Mouse (Mus musculus) urinary bladder, postnatal 10 days (tissue): ENCODE data around the gene Erich4.
A peak's percentile ranks its signal among the peaks of the same experiment; 100 is the strongest.

Source experiments
- DNase-seq: peaks from one replicate; pipeline ENCODE4 v3.0.0; 2022; ENCODE audit warnings: low spot score

Gene Erich4

GRCm38 (mm10) chr7:25615706-25616011 lies at the start of gene Erich4:
Erich4 (minus strand) TSS chr7:25615892.
- no peak for DNase-seq

DNA sequence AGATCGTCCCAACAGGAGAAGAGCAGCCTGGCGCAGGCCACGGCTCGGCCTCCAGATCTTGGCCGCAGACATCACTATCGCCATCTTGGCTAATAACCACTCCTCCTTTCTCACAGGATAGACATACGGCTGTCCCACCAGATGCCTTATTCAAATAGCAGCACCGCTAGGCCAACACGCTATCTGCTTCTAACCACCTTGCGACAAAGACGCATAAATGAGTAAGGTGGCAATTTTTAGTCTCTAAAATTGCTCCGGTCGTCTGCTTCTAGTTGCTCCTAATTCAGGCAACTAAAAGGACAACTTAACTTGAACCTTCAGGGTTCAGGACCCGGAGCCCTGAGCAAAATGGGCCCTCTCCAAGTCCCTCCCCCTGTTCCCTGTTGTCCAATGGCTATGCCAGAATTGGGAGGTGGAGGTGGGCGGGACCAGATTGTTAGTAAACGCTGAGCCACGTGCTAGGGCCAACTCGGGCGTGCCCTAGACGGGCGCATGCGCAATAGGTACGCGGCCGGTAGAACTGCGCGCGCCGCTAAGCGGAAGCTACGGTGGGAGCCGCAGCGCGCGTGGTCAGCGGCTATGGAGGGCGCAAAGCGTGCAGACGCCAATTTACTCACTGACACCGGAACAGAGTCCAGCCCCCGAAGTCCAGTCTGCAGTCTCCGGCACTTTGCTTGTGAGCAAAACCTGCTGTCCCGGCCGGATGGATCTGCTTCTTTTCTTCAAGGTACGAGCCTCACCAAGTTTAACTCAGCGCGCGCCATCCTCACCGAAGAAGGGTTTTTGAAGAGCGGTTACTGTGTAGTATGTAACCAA lies 43.2 kb upstream of the Erich4 start, which contains the start of the genes Bckdha and Exosc5:
TSS of gene Bckdha (minus strand) at position 325 of the 816 bp plus-strand sequence.
TSS of gene Exosc5 (plus strand) at position 508 of the 816 bp plus-strand sequence.
- peak; percentile 95 for DNase-seq

GRCm38 (mm10) chr7:25657785-25658184 lies 42.1 kb upstream of the Erich4 start:
- DNase-seq = no peak

DNA sequence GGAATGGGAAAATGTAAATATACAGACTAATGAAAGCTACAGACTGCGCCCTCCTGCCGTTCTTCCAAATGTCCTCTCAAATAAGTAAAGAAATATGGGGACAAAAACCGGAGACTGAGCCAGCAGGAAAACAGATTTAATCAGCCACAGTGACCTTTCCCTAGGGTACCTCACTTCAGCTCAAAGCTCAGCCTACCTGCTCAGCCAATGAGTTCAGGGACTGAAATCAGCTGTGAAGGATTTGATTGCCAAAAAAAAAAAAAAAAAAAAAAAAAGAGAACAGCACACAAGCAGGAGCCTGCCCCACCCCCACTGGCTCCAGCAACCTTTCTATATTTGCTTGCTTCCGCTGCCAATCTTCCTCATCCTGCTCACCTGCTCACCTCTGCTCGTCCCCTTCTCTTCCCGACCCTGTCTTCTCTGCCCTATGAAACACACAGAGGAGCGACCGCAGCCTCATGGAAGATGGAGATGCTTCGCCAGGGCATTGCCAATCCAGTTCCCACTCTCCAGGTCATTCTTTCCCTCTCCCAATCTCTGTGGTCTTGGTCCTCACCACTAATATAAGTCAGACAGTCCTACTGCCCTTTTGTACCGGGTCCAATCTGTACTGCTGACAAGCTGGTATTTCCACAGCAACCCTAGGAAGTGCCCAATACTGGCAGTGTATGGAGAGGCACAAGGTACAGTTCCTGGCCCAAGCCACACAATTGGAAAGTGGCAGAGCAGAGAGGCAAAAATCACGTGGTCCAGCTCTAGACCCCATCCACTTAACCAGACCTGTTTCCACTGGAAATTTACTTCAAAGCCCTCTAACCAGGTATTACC lies 40.1 kb upstream of the Erich4 start:
- no peak for DNase-seq

DNA sequence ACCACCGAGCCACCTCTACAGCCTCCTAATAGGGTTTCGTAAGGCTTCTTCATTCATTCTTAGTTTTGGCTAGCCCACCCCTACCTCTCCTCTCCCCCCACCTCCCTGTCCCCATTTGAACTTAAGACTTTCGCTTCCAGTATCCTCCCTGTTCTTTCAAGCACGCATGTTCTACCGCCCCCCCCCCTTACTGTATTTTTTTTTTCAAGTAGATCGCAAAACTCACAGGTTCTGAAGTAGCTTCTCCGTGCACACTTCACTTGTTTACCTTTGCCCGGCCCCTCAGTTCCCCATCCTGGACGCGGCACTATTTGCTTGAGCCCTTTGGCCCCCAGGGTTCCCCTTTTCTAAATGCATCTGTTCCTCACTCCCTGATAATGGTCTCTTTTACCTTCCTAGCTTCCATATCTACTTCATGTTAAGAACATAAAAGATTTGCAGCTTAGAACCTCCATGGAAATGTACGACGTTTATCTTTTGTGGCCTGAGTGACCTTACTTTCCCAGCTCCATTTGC lies 36.6 kb upstream of the Erich4 start:
- no peak for DNase-seq

DNA sequence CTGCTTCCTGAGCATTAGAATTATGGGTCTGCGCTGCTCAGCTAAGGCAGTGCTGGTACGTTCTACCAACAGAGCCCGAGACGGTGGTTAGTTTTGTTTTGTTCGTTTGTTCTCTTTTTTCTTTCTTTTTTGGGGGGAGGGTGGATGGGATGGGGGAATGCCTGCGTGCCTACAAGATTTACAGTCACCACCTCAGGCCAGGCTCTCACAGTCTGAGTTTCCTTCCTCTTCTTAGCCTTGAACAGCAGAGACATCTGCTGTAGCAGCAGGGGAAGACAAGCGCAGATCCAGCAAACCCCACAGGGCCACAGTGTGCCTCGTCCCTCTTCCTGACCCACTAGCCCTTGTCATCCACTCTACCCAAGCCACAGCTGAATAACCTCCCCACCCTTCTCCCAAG lies 35.6 kb upstream of the Erich4 start:
- DNase-seq = no peak

- DNase-seq = no peak
Observed at GRCm38 (mm10) chr7:25649839-25650238, 34.1 kb upstream of the Erich4 start.

GRCm38 (mm10) chr7:25647574-25648123 lies 32.0 kb upstream of the Erich4 start:
- no peak for DNase-seq

GRCm38 (mm10) chr7:25645074-25645473 lies 29.4 kb upstream of the Erich4 start:
- DNase-seq = no peak

DNA sequence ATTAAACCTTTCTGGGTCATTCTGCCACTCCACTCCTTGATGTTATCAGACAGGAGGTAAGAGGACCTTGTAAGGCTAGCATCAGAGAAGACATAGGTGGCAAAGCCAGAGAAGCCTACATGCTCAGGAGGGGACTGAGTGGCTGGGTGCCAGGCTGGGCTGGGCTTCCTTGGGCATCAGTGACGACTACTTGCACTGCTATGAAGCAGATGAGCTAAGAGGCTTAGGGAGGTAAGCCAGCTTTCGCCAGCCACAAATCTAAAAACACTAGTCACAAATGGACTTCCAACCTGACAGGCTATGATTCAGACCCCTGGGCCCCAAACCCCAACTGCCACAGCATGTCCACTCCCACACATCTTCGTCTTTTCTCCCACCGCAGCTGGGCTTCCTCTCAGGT lies 28.9 kb upstream of the Erich4 start:
- DNase-seq = no peak

DNA sequence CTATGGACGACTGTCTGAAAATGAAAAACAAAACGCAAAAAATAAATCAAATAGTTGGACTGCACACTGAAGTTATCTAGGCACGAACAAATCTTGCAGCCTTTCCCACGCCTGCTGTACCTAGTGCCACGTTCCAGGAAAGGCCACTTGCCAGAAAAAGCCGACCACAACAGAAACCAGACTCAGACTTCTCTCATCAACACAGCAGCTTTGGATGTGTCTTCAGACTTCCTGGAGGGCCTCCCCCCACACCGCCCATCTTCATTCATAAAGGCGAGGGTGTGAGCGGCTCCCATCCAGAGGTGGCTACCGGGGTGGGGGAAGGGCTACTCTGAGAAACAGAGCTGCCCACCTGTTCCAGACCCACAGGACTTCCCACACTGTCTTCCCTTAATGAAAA lies 28.4 kb upstream of the Erich4 start:
- no peak for DNase-seq

DNA sequence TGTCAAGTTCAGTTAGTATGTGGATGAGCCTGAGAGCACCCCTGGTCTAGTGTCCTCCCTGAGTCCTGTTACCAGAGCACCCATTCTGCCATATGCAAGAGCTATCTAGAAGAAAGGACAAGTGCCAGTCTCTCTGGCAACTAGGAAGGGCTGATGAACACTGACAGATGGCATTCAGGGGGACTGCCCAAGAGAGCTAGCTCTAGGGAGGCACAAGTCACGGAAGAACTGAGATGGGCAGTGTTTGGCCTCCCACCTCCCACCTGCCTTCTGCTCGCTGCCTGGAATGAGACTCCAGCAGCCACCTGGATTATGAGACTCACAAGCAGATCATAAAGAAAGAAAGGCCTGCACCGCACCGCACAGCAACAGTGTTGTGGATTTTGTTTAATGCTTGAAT lies 24.1 kb upstream of the Erich4 start:
- DNase-seq = no peak

GRCm38 (mm10) chr7:25637099-25637498 lies 21.4 kb upstream of the Erich4 start:
- DNase-seq = no peak

GRCm38 (mm10) chr7:25636373-25636772 lies 20.7 kb upstream of the Erich4 start:
- DNase-seq = no peak

- DNase-seq = no peak
Observed at GRCm38 (mm10) chr7:25632679-25633078, 17.0 kb upstream of the Erich4 start.

DNA sequence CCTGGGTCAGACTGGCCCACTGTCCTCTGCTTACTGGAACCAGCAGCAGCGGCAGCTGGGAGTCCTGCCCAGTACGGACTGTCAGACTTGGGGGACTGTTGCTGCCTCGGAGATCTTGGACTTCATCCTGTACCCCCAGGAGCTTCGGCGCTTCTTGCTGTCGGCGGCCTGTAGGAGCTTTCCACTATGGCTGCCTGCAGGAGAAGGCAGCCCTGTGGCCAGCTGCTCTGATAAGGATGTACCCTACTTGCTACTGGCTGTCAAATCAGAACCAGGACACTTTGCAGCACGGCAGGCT lies 12.6 kb upstream of the Erich4 start:
- no peak for DNase-seq

DNA sequence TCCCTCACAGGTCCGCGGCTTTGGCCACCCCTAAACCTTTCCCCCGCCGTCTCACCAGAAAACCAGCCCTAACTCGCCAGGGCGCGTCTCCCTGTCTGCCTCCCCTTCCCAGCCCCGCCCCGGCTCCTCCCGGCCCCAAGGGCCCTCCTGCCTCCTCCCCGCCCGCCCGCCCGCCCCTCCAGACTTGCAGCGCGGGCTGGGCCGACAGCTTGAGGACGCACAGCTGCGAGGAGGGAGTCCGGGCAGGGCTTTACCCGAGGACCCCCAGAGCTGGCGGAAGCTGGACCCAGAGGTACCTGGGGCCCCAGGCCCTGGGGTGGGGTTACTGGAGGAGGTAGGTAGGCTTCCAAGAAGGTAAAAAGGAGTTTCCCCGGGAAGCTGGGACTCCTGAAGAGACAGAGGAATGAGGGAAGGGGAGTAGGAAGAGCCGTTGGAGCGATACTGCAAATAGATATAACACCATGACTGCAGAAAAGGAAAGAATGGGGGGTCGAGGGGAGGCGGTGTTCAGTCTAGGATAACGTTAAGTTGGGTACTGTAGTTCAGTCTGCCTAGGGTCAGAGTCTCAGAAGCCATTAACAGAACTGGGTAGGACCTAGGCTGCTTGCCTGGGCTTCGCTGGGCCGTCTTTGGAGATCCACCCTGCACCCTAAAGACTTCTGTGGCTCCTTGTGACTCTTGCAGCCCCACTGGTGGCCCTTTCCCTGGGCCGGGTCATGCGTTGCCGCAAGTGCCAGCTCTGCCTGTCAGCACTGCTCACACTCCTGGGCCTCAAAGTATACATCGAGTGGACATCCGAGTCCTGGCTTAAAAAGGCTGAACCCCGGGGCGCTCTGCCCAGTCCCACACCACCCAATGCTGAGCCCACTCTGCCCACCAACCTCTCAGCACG lies 12.0 kb upstream of the Erich4 start:
- peak; percentile 46 for DNase-seq

DNA sequence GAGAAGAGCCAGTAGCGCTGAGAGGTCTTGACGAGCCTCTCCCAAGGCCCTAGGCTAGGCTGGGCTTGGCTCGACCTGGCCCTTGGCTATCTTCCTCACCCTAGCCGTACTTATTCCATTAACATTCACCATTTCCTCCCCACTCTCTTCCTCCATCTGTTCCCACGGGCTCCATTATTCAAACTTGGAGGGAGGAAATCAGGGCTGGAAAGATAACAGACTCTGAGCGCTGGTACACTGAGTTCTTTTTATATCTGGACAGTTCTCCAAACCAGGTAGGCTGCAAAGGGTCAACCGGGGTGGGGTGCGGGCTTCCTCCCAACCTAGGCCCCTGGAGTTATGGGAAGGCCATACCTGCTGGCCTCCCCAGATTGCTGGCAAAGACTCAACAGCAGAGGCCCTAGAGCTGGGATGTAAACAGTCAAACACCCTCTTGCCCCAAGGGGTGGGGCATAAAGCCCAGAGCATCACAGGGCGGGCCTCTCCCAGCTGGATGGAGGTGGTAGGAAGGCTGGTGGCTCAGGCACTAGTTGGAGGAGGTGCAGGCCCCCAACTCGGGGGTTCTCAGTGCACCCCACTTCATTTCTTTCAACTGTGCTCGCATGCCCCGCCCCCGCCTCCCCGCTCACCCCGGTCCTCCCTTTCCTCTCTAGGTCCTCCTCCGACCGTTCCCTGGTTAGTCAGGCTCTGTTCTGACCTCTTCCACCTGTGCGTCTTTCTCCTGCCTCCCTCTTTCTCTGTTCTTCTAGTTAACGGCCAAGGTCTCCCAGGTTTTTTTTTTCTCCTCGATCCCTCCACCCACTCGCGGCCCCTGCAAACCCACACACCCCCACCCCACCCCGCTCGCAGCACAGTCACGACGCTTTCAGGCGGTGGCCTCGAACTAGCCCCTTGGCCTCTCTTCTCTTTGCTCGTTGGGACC lies 11.1 kb upstream of the Erich4 start, which contains the start of gene B3gnt8:
TSS of gene B3gnt8 (plus strand) at position 146 of the 922 bp plus-strand sequence.
- no peak for DNase-seq

DNA sequence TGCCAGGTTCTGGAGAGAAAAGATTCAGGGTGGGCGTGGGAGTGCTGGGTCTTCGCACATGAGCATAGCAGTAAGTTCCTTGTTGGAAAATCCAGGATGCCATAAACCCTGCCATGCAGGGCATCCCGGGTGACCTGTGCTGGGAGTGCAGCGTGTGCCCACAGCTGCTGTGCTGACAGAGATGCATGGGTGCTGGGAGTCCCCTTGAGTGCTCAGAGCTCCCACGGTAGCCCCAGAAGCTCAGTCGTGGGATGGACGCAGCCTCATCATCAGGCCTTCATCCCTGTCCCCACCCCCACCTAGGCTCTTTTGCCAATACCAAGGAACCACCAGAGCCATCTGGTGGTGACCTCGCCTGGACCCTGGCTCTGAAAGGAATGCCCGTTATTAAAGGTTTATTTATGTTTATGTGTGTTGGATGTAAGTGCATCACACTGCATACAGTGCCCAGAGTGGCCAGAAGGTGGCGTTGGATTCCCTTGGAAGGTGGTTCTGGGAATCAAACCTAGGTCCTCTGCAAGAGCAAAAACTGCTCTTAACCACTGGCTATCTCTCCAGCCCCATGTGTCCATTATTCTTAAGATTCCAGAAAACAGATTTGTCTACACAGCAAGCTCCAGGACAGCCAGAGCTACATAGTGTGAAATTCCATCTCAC lies 10.0 kb upstream of the Erich4 start:
- no peak for DNase-seq

- no peak for DNase-seq
Observed at GRCm38 (mm10) chr7:25624851-25625250, 9.2 kb upstream of the Erich4 start.
